Mouse (Mus musculus) stomach, postnatal 0 days (tissue): ENCODE data around the gene Minos1.

ENCODE experiments used
- CTCF ChIP-seq: IDR thresholded peaks from 2 replicates; pipeline ENCODE4 v1.5.1; 2016; ENCODE audit warnings: antibody characterized with exemption, low read depth, mild to moderate bottlenecking, moderate library complexity
- EP300 ChIP-seq: optimal IDR thresholded peaks from 2 replicates; pipeline ENCODE3; 2016; ENCODE audit warnings: antibody characterized with exemption

- no peak for TF ChIP-seq CTCF
- TF ChIP-seq EP300, result no peak
Observed at GRCm38 (mm10) chr4:139154576-139155307, 23.8 kb upstream of the Minos1 start.
